Mouse (Mus musculus) testis, adult 2 months (tissue): ENCODE measurements around the gene Tmem95.

Source experiments
- CTCF ChIP-seq: fragments of 200-500 bp; IDR thresholded peaks from 2 replicates; pipeline ENCODE4 v1.5.1; 2012; ENCODE audit warnings: low read depth, mild to moderate bottlenecking, inconsistent platforms, low read length, moderate library complexity; ENCODE audit not compliant: control insufficient read depth, insufficient read depth, insufficient replicate concordance
- POLR2A ChIP-seq: fragments of 200-500 bp; IDR thresholded peaks from 2 replicates; pipeline ENCODE4 v1.6.1; 2012; ENCODE audit warnings: low read depth, mild to moderate bottlenecking, inconsistent platforms, low read length, moderate library complexity; ENCODE audit not compliant: control insufficient read depth

DNA sequence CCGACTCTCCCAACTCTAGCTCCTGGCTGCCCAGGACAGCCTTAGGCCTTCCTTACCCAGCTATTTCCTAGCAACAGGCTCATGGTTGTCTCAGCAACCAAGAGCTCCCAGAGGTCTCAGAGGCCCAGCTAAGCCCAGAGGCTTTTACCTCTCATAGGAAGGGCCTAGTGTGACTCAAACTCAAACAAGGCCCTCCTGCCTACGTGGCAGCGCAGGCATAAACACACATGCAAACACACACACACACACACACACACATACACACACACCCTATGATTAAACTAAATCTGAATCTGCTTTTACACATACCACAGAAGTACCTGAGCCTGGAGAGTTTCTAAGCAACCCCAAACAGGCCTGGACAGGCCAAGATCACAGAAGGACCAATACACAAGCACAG, 581 bp upstream of the Tmem95 start:
- TF ChIP-seq CTCF (no peak), POLR2A (no peak)
